Mouse (Mus musculus): ENCODE data around the gene Gna12. TPM values are rescaled to one million over a fixed set of nuclear protein-coding genes. Genes with fewer than 3 reads are reported as not detected.

Gna12 gene
- total RNA-seq, 2 experiments from 2014 or later, result 10.9 to 11.9 TPM

DNA sequence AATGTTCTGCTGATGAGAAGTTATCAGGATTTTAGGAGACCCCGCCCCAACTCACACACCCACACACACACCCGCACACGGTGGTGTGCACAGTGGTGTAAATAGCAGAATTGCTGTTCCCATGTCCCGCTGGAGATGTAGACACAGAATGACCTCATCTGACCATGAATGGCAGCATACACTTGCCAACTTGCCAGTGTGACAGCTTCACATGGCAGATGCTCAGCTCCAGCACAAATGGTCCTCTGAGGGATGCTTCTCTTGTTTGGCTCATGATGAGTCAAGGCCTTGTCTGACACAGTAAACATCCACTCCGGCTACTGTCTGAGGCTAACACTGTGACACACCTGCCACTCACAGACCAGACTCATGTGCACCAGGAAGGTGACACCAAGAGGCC, 61.9 kb downstream of the Gna12 start:
- no peak for ATAC-seq (replicated peaks; ENCODE audit: low FRiP score, poor library complexity, severe bottlenecking)

DNA sequence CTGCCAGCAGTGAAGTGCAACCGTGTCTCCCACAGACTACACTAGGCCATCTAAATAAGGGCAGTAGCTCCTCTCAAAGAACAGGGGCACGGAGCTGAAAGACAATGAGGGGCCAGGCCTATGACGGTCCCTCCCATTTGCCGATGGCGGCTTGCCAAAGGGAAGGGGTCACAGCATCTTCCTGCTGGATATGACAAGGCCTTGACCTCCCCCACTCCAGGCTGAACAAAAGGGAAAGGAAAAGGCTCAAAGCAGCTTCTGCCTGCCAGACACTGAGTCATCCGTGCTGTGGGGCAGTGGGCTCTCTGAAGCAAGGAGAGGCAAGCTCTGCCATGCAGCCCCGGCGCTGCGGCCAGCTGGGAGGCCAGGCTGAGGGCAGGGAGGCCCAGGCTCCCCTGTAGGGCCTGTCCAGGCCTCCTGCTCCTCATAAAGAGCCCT, 62.5 kb downstream of the Gna12 start:
- no peak for ATAC-seq (replicated peaks; ENCODE audit: low FRiP score, poor library complexity, severe bottlenecking)

DNA sequence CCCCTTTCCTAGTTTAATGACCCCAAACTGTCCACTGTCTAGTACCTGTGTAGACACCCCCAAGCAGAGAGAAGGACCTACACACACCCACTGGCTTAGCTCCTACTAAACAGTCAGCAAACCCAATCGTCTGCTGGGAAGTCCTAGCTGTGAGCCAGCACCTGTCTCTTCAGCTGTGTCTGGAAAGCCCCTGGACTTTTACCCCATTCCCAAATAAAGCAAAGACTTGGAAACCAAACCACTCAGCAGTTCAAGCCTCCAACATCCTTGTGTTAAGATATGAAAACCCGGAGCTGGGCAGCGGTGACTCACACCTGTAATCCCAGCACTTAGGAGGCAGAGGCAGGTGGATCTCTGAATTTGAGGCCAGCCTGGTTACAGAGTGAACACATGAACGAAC, 63.7 kb downstream of the Gna12 start:
- no peak for ATAC-seq (replicated peaks; ENCODE audit: low FRiP score, poor library complexity, severe bottlenecking)

- no peak for ATAC-seq (replicated peaks; ENCODE audit: low FRiP score, poor library complexity, severe bottlenecking)
Observed at GRCm38 (mm10) chr5:140764921-140765613, 65.2 kb downstream of the Gna12 start.

DNA sequence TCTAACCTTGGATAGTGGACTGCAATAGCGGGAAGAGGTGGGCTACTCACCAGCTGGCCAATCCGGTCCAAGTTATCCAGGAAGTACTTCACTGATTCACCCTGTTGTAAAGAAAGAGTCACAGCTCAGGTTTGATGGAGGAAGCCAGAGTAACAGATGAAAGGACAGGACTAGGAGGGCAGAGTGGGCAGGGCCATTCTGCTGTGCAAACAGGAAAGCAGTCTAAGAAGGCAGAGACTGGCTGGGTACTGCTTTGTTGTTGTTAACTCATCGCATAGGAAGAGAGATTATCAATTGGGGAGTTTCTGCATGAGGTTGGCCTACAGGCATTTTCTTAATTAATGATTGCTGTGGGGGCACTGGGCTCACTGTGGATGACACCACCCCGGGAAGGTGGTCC, 67.7 kb downstream of the Gna12 start:
- no peak for ATAC-seq (replicated peaks; ENCODE audit: low FRiP score, poor library complexity, severe bottlenecking)

DNA sequence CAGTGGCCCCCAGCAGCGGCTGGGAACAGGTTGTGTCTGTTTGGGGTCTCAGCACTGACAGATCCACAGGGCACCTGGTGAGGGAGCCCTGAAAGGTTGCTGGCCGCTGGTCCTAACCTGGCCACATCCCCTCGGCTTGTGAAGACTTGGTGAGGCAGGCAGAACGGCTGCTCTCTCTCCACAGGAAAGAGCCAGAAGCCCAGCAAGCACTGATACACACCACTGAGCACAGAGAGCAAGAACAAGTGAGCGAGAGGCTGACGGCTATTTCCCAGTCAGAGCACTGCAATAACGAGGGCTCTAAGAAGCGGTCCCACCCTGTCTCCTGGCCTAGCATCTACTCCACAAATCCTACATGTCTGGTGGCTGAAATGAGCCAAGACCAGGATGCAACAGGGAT, 71.4 kb downstream of the Gna12 start:
- ATAC-seq (replicated peaks; ENCODE audit: low FRiP score, poor library complexity, severe bottlenecking), result no peak

DNA sequence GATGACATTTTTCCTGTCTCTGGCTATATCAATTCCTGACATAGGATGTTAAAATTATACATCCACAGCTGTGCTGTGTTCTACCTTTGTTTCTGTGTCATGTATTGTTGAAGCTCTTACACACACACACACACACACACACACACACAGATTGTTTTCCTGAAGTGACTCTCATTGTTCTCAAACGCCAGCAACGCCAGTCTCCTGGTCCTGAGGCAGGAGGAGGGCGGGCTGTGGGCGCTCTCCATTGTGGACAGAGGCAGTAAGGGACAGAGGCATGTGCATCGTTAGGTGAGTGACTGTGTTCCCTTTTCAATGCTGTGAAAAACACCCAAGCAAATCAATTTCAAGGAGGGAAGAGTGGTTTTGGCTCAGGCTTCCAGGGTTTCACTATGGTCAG, 77.0 kb downstream of the Gna12 start:
- no peak for ATAC-seq (replicated peaks; ENCODE audit: low FRiP score, poor library complexity, severe bottlenecking)

DNA sequence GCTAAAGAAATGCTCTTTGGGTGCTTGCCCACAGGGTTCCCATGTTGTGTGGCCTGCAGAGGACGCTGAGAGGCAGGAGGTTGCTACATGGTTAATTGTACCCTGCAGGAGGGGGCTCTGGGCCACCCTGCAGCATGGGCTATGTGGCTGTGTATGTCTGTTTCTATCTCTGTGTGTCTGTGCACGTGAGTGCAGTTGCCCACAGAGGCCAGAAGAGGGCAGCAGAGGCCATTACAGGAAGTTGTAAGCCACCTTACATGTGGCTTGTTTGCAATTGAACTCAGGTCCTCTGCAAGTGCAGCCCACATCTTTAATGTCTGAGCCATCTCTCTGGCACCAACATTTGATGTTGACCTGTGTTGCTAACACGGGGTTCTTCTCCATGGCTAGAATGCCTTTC, 77.6 kb downstream of the Gna12 start:
- ATAC-seq (replicated peaks; ENCODE audit: low FRiP score, poor library complexity, severe bottlenecking), result no peak

DNA sequence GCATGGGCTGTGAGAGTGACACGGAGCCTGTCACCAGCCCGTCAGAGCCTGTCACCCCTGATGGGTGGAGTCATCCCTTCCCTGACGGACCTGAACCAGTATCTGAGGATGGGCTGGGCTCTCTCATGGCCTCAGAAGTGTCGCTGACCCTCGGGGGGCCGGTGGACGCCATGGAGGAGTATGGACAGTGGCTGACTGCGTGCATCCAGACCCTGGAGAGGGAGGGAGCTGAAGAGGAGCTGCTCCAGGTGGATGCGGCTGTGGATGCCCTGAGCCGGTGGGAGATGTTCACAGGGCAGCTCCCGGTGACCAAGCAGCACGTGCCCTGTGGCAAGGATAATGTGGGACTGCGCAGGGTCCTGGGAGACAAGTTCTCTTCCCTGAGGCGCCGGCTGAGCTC, 78.2 kb downstream of the Gna12 start:
- no peak for ATAC-seq (replicated peaks; ENCODE audit: low FRiP score, poor library complexity, severe bottlenecking)

GRCm38 (mm10) chr5:140750925-140751324, 79.3 kb downstream of the Gna12 start:
- ATAC-seq (replicated peaks; ENCODE audit: low FRiP score, poor library complexity, severe bottlenecking), result no peak

GRCm38 (mm10) chr5:140749062-140749875, 81.0 kb downstream of the Gna12 start:
- peak; percentile 78 for ATAC-seq (replicated peaks; ENCODE audit: low FRiP score, poor library complexity, severe bottlenecking)

GRCm38 (mm10) chr5:140748425-140748824, 81.8 kb downstream of the Gna12 start:
- no peak for ATAC-seq (replicated peaks; ENCODE audit: low FRiP score, poor library complexity, severe bottlenecking)

DNA sequence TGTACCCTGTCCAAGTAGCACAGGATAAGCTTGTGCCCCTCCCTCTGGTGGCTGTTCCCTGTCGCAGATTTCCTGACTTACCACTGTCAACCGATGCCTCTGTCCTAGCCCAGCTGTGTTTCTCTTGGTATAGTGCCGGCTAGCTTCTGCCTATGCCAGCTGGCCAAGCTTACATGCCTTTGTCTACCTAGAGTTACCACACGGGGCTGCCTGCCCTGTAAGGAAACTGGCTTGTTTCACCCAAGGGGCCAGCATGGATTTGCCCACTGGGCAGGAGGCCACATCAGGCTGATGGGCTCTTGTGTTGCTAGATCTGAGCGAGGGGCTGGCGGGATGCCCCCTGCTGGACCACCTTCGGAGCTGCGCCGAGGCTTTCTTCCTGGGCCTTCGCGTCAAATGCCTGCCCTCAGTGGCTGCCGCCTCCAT, 86.5 kb downstream of the Gna12 start:
- ATAC-seq (replicated peaks; ENCODE audit: low FRiP score, poor library complexity, severe bottlenecking), result no peak

DNA sequence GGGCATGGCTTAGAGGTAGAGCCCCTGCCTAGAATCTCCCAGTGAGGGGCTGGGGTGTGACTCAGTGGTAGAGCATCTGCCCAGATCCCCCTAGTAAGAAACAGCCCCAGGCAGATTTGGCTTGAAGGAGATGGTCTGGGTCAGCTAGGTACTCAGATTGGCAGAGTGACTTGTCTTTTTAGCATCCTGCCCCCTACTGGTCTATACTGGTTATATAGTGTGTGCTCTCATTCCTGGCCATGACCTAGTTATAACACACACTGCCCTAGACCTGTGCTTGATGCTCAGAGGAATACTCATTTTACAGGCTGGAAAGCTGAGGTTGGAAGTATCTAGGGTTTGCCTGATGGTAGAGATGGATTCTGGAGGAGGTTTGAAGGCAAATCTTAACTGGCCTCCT, 88.4 kb downstream of the Gna12 start:
- no peak for ATAC-seq (replicated peaks; ENCODE audit: low FRiP score, poor library complexity, severe bottlenecking)

GRCm38 (mm10) chr5:140741040-140741439, 89.2 kb downstream of the Gna12 start:
- no peak for ATAC-seq (replicated peaks; ENCODE audit: low FRiP score, poor library complexity, severe bottlenecking)

DNA sequence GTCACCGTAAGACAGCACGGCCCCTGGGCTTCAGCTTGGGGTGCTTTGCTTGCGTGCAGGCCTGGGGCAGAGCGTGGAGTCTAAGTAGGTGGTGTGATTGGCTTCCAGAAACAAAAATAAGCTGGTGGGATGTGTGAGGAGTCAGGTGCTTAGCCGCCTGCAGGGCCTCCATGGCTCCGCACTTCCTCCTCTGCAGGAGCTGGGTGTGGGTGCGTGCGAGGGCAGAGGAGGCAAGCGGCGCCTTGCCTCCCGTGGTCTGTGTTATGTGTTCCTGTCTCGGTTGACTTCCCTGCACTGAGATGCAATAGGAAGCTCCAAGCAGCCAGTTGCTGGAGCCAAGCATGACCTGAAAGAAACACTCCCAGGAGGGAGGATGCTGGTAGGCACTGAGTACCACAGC, 90.4 kb downstream of the Gna12 start:
- ATAC-seq (replicated peaks; ENCODE audit: low FRiP score, poor library complexity, severe bottlenecking), result no peak

- ATAC-seq (replicated peaks; ENCODE audit: low FRiP score, poor library complexity, severe bottlenecking), result no peak
Observed at GRCm38 (mm10) chr5:140736166-140736565, 94.1 kb downstream of the Gna12 start.

DNA sequence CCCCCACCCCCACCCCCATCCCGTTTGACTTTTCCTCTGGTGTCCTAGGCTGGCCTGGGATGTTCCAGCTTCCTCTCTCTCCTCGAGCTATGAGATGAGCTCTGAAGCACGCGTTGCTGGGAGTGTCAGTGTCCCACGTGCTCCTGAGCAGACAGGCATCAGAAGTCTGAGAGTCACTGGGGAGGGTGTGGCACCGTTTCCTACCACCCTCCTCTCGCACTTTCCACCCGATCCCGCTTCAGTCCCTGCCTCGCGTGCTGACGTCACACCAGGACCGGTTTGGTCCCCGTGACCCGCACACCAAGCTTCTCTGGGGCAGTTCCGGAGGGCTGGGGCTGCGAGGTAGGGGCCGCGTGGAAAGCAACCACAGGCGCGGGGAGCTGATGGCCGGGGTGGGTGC, 94.9 kb downstream of the Gna12 start:
- ATAC-seq (replicated peaks; ENCODE audit: low FRiP score, poor library complexity, severe bottlenecking), result no peak

- ATAC-seq (replicated peaks; ENCODE audit: low FRiP score, poor library complexity, severe bottlenecking), result no peak
Observed at GRCm38 (mm10) chr5:140733336-140733735, 96.9 kb downstream of the Gna12 start.

DNA sequence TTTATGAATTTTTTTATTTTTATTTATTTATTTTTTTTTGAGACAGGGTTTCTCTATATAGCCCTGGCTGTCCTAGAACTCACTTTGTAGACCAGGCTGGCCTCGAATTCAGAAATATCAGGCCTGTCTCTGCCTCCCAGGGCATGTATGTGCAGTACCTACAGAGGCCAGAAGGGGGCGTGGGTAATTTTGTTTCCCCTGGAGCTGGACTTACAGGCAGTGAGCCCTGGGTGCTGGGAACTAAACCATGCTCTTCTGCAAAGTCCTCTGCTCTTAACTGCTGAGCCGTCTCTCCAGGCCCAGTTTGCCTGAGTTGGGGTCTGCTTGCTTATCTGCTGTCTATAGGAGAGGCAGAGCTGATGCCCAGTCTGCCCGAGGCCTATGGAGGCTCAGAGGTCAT, 98.0 kb downstream of the Gna12 start:
- ATAC-seq (replicated peaks; ENCODE audit: low FRiP score, poor library complexity, severe bottlenecking), result peak; percentile 58

- ATAC-seq (replicated peaks; ENCODE audit: low FRiP score, poor library complexity, severe bottlenecking), result no peak
Observed at GRCm38 (mm10) chr5:140731040-140731797, 99.0 kb downstream of the Gna12 start.

Data from erythroid progenitor cell, adult 5-6 weeks (primary cell).